Mouse (Mus musculus): ENCODE results near the gene Htr5a. TPM values are rescaled to one million over a fixed set of nuclear protein-coding genes. Genes with fewer than 3 reads are reported as not detected.

Htr5a gene
- 0.05 TPM for polyA plus RNA-seq (2017; shearing (Covaris generic))

GRCm38 (mm10) chr5:27841701-27842295, at the start of gene Htr5a:
Htr5a (plus strand) TSS chr5:27842149.

Other genes starting within 250 kb of the Htr5a start
- gene Paxip1, start 50.5 kb upstream of the Htr5a start, polyA plus RNA-seq (2017; shearing (Covaris generic)), result 5.9 TPM
- 12.2 TPM for gene Insig1, start 229.2 kb downstream of the Htr5a start, polyA plus RNA-seq (2017; shearing (Covaris generic))